Mouse (Mus musculus) gastrocnemius, postnatal 14 days (tissue): Measurements from ENCODE around the gene Anpep. TPM values are rescaled to one million over a fixed set of nuclear protein-coding genes. Genes with fewer than 3 reads are reported as not detected.

Source experiments
- DNase-seq: peaks from one replicate; pipeline ENCODE4 v3.0.0; 2021; ENCODE audit warnings: mixed read lengths
- intact Hi-C: fragments of 180-260 bp; cut with DNase I; formaldehyde crosslinking; loops from one replicate; pipeline ENCODE4 v1.15.1; 2025; ENCODE audit warnings: low total_unique reads
- total RNA-seq, 2 experiments: library from RNA; stranded (reverse); gene quantifications; 2 replicates each; pipeline ENCODE4 v1.2.3; 2021

Anpep gene
- total RNA-seq, 2 experiments from 2014 or later = 9.8 to 14.8 TPM

GRCm38 (mm10) chr7:79781826-79782515, 78.9 kb downstream of the Anpep start:
- intact Hi-C loops = no loop called here

GRCm38 (mm10) chr7:79780647-79781626, 79.9 kb downstream of the Anpep start:
- intact Hi-C loops = no loop called here
- DNase-seq = peak; percentile 63

More at GRCm38 (mm10) chr7:79781826-79782515, 78.9 kb downstream of the Anpep start:
- no peak for DNase-seq

Other genes with a start within 250 kb of the Anpep start
- gene Rhcg, start 243.4 kb downstream of the Anpep start, total RNA-seq = not detected
- gene Ticrr, start 200.9 kb downstream of the Anpep start, total RNA-seq = under 1 TPM; 0.55 to 0.62 TPM
- 1 to 10 TPM; 1.2 to 1.5 TPM for gene Kif7, start 145.3 kb downstream of the Anpep start, total RNA-seq
- gene Plin1, start 128.2 kb downstream of the Anpep start, total RNA-seq = 1 to 10 TPM in 1 of 2 experiments, under 1 TPM in 1; 0.49 to 4.4 TPM
- 1 to 10 TPM; 4.9 to 5.4 TPM for gene Pex11a, start 117.9 kb downstream of the Anpep start, total RNA-seq
- not detected for gene Wdr93, start 117.9 kb downstream of the Anpep start, total RNA-seq
- not detected for gene Mesp1, start 67.3 kb downstream of the Anpep start, total RNA-seq
- not detected for gene Mesp2, start 50.3 kb downstream of the Anpep start, total RNA-seq
- gene Ap3s2, start 59.6 kb upstream of the Anpep start, total RNA-seq = 10 to 100 TPM; 18.3 to 20.0 TPM
- 1 to 10 TPM; 4.9 to 6.1 TPM for gene Arpin, start 74.3 kb upstream of the Anpep start, total RNA-seq
- gene Zfp710, start 163.8 kb upstream of the Anpep start, total RNA-seq = 10 to 100 TPM; 14.1 to 15.5 TPM